Mouse (Mus musculus) megakaryocyte-erythroid progenitor cell, adult 5 weeks (primary cell): Measurements from ENCODE around the gene Cd209e. TPM values are rescaled to one million over a fixed set of nuclear protein-coding genes. Genes with fewer than 3 reads are reported as not detected.

Experiments
- polyA plus RNA-seq: library from polyadenylated mRNA; stranded (reverse); fragments of >175 nt; gene quantifications from 2 replicates; pipeline ENCODE4 v1.2.3, GENCODE M21; 2012

The Cd209e gene
- polyA plus RNA-seq = not detected in 2 replicates

GRCm38 (mm10) chr8:3854209-3854608 is at the start of gene Cd209e:
Gene Cd209e (minus strand): TSS chr8:3854309.

GRCm38 (mm10) chr8:3878455-3878854 is 24.3 kb upstream of the Cd209e start, which contains the start of gene Cd209d:
Gene Cd209d (minus strand): TSS chr8:3878555.

Other genes with a start within 250 kb of the Cd209e start
- 51.6 and 63.7 TPM in 2 replicates for gene Xab2, start 233.0 kb downstream of the Cd209e start, polyA plus RNA-seq
- gene Pet100, start 232.8 kb downstream of the Cd209e start, polyA plus RNA-seq = 29.3 and 51.7 TPM in 2 replicates
- not detected in 2 replicates for gene Pcp2, start 228.8 kb downstream of the Cd209e start, polyA plus RNA-seq
- 427 and 433 TPM in 2 replicates for gene Stxbp2, start 223.4 kb downstream of the Cd209e start, polyA plus RNA-seq
- gene Retn, start 198.5 kb downstream of the Cd209e start, polyA plus RNA-seq = 0.27 TPM in 1 of 2 replicates, not detected in the other
- 0.38 and 1.2 TPM in 2 replicates for gene Mcemp1, start 188.6 kb downstream of the Cd209e start, polyA plus RNA-seq
- 4.1 and 4.9 TPM in 2 replicates for gene Fcor, start 181.9 kb downstream of the Cd209e start, polyA plus RNA-seq
- 34.8 and 35.6 TPM in 2 replicates for gene Trappc5, start 178.0 kb downstream of the Cd209e start, polyA plus RNA-seq
- 0.05 and 0.39 TPM in 2 replicates for gene Fcer2a, start 160.1 kb downstream of the Cd209e start, polyA plus RNA-seq
- gene Clec4g, start 133.7 kb downstream of the Cd209e start, polyA plus RNA-seq = not detected in 2 replicates
- gene Cd209a, start 105.3 kb downstream of the Cd209e start, polyA plus RNA-seq = 0.40 TPM in 1 of 2 replicates, not detected in the other
- not detected in 2 replicates for gene Cd209d, start 24.2 kb upstream of the Cd209e start, polyA plus RNA-seq
- gene Cd209b, start 72.5 kb upstream of the Cd209e start, polyA plus RNA-seq = not detected in 2 replicates
- gene Cd209c, start 100.4 kb upstream of the Cd209e start, polyA plus RNA-seq = not detected in 2 replicates